Mouse (Mus musculus) spleen, adult 2 months (tissue): ENCODE measurements around the gene 4933405L10Rik. TPM values are rescaled to one million over a fixed set of nuclear protein-coding genes. Genes with fewer than 3 reads are reported as not detected.
A peak's percentile ranks its signal among the peaks of the same experiment; 100 is the strongest.

Experiments used
- DNase-seq, 2 experiments: peaks; one replicate each; pipeline versions ENCODE4 v3.0.0 to v3.0.0-alpha.2; 2012 to 2021; ENCODE audit warnings: low spot score in 2 of 2, low read depth in 1 of 2
- H3K27ac ChIP-seq: fragments of 200-500 bp; 2 replicates; pipeline ENCODE4 v1.5.1; 2012; ENCODE audit warnings: low read length, inconsistent platforms; ENCODE audit not compliant: insufficient read depth
- H3K27me3 ChIP-seq: fragments of 200-500 bp; 2 replicates; pipeline ENCODE4 v1.6.1; 2012; ENCODE audit warnings: mild to moderate bottlenecking, moderate library complexity, low read length, inconsistent platforms; ENCODE audit not compliant: control insufficient read depth, insufficient read depth
- H3K36me3 ChIP-seq: fragments of 200-500 bp; 2 replicates; pipeline ENCODE4 v1.6.1; 2012; ENCODE audit warnings: mild to moderate bottlenecking, low read length, inconsistent platforms; ENCODE audit not compliant: control insufficient read depth, insufficient read depth
- H3K4me1 ChIP-seq: fragments of 200-500 bp; 2 replicates; pipeline ENCODE4 v1.6.1; 2011; ENCODE audit warnings: inconsistent platforms; ENCODE audit not compliant: control insufficient read depth, insufficient read depth, insufficient read length
- H3K4me3 ChIP-seq: fragments of 200-500 bp; 2 replicates; pipeline ENCODE4 v1.5.1; 2011; ENCODE audit warnings: mild to moderate bottlenecking, inconsistent platforms; ENCODE audit not compliant: insufficient read depth, insufficient read length; ENCODE audit errors: extremely low read depth
- CTCF ChIP-seq: fragments of 200-500 bp; IDR thresholded peaks from 2 replicates; pipeline ENCODE4 v1.5.1; 2011; ENCODE audit warnings: mild to moderate bottlenecking, inconsistent platforms; ENCODE audit not compliant: insufficient read depth, insufficient read length, insufficient replicate concordance; ENCODE audit errors: extremely low read depth
- POLR2A ChIP-seq: fragments of 200-500 bp; IDR thresholded peaks from 2 replicates; pipeline ENCODE4 v1.6.1; 2011; ENCODE audit warnings: low read depth, low read length, inconsistent platforms
- WGBS: fragments of 180-500 bp; shearing (Covaris S2); methylation state at CpG from one replicate; pipeline ENCODE4 v1.1.7; 2018; 5-methylcytosine and 5-hydroxymethylcytosine counted together
- polyA plus RNA-seq: library from polyadenylated mRNA; depleted of rRNA; stranded (reverse); fragments of >200 nt; gene quantifications from 2 replicates; pipeline ENCODE4 v1.2.3, GENCODE M21; 2012

4933405L10Rik gene
- polyA plus RNA-seq, 1 experiment = not detected

GRCm38 (mm10) chr8:105700966-105701824 lies 6.3 kb upstream of the 4933405L10Rik start, which contains the start of the genes Acd and Pard6a:
Acd (minus strand) TSS chr8:105701102.
Pard6a (plus strand) TSS chr8:105701148.
- peak; percentile 89 to 94 for DNase-seq

GRCm38 (mm10) chr8:105702001-105702401 lies 5.5 kb upstream of the 4933405L10Rik start:
- Histone ChIP-seq H3K4me1 (peaks cover 10% of the 10 kb centered on the region; the same call in 1 of the 2 replicates), H3K27me3 (no peaks in the 10 kb centered on the region), H3K4me3 (peak overlapping the region; percentile 54), H3K36me3 (peaks cover 20% of the 10 kb centered on the region), H3K27ac (peak overlapping the region; percentile 69; the same call in 1 of the 2 replicates)
- WGBS = 83% methylated on average over 18 of the region's 18 CpGs
- no peak for DNase-seq
- no peak for TF ChIP-seq POLR2A
- TF ChIP-seq CTCF = no peak

More at GRCm38 (mm10) chr8:105700966-105701824, 6.3 kb upstream of the 4933405L10Rik start, which contains the start of the genes Acd and Pard6a:
- Histone ChIP-seq H3K27me3 (no peaks in the 10 kb centered on the region), H3K27ac (peak within 1 kb of the TSS; percentile 91), H3K4me1 (peaks cover 10% of the 10 kb centered on the region; the same call in 1 of the 2 replicates), H3K4me3 (peak within 1 kb of the TSS; percentile 86), H3K36me3 (peaks cover 25% of the 10 kb centered on the region)
- TF ChIP-seq POLR2A (peak; percentile 46), CTCF (no peak)
- WGBS = under 1% methylated on average over 60 of the region's 60 CpGs

GRCm38 (mm10) chr8:105702731-105703415 lies 4.6 kb upstream of the 4933405L10Rik start:
- Histone ChIP-seq H3K27me3 (no peaks in the 10 kb centered on the region), H3K27ac (no peak overlapping the region), H3K36me3 (peaks cover 11% of the 10 kb centered on the region), H3K4me1 (peaks cover 14% of the 10 kb centered on the region), H3K4me3 (no peak overlapping the region)
- no peak for TF ChIP-seq CTCF
- no peak for TF ChIP-seq POLR2A
- DNase-seq = no peak
- WGBS = 96% methylated on average over 24 of the region's 24 CpGs

- Histone ChIP-seq H3K27ac (no peak overlapping the region), H3K36me3 (0 out of 2 replicates have a peak, but pooled peaks cover 2% of the 10 kb centered on the region), H3K4me3 (no peak overlapping the region), H3K4me1 (peaks cover 14% of the 10 kb centered on the region), H3K27me3 (no peaks in the 10 kb centered on the region)
- 94% methylated on average over 34 of the region's 34 CpGs for WGBS
- TF ChIP-seq CTCF = no peak
- no peak for TF ChIP-seq POLR2A
- DNase-seq = no peak
These were observed 3.2 kb upstream of the 4933405L10Rik start for GRCm38 (mm10) chr8:105704146-105704812.

DNA sequence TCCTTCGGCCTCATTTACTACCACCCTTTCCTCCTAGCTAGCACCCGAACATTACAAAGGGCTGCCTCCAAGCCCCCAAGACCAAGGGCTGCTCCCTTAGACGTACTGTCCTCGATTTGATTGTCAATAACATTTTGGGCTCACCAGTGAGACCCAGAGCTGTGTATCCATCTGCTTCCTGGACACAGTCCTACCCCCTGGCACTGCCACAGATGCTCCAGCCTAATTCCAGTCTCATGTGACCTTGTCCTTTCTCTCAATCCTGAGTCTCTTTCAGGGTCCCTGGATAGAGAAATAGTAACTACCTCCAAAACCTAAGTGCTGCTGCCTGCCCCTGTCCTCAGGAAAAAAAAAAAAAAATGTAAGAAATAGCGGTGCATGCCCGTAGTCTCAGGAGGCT lies 2.5 kb upstream of the 4933405L10Rik start:
- H3K36me3 ChIP-seq = 0 out of 2 replicates have a peak, but pooled peaks cover 2% of the 10 kb centered on the region
- peaks cover 14% of the 10 kb centered on the region for H3K4me1 ChIP-seq
- WGBS = 91% methylated on average over 6 of the region's 6 CpGs
- H3K27ac ChIP-seq = no peak overlapping the region
- H3K27me3 ChIP-seq = no peaks in the 10 kb centered on the region
- no peak for DNase-seq
- TF ChIP-seq CTCF = no peak
- no peak for TF ChIP-seq POLR2A
- no peak overlapping the region for H3K4me3 ChIP-seq

GRCm38 (mm10) chr8:105706426-105706825 lies 1.0 kb upstream of the 4933405L10Rik start:
- DNase-seq = no peak
- WGBS = 90% methylated on average over 12 of the region's 12 CpGs
- TF ChIP-seq CTCF (no peak), POLR2A (no peak)
- 0 out of 2 replicates have a peak, but pooled peaks cover 2% of the 10 kb centered on the region for H3K36me3 ChIP-seq
- H3K4me1 ChIP-seq = peaks cover 9% of the 10 kb centered on the region
- no peaks in the 10 kb centered on the region for H3K27me3 ChIP-seq
- no peak overlapping the region for H3K27ac ChIP-seq
- no peak overlapping the region for H3K4me3 ChIP-seq
